Mouse (Mus musculus): Measurements from ENCODE around the gene BC016579. TPM values are rescaled to one million over a fixed set of nuclear protein-coding genes. Genes with fewer than 3 reads are reported as not detected.

BC016579 gene
- total RNA-seq, 2 experiments from 2014 or later = 0.17 to 2.2 TPM

Other genes starting within 250 kb of the BC016579 start
- gene Cd200, start 245.0 kb downstream of the BC016579 start, total RNA-seq (2015) = not detected in 2 replicates
- 1.3 TPM in 1 of 2 replicates, not detected in the other for gene Cd200, start 245.0 kb downstream of the BC016579 start, total RNA-seq (2017)
- gene Gm609, start 161.1 kb downstream of the BC016579 start, total RNA-seq (2015) = not detected in 2 replicates
- gene Gm609, start 161.1 kb downstream of the BC016579 start, total RNA-seq (2017) = not detected in 2 replicates
- gene Gm17783, start 122.0 kb downstream of the BC016579 start, total RNA-seq (2015) = not detected in 2 replicates
- not detected in 2 replicates for gene Gm17783, start 122.0 kb downstream of the BC016579 start, total RNA-seq (2017)
- not detected in 2 replicates for gene Slc9c1, start 118.8 kb downstream of the BC016579 start, total RNA-seq (2015)
- not detected in 2 replicates for gene Slc9c1, start 118.8 kb downstream of the BC016579 start, total RNA-seq (2017)
- gene Gcsam, start 43.7 kb downstream of the BC016579 start, total RNA-seq (2015) = 0.35 and 0.46 TPM in 2 replicates
- gene Gcsam, start 43.7 kb downstream of the BC016579 start, total RNA-seq (2017) = 0.30 TPM in 1 of 2 replicates, not detected in the other
- gene Tmprss7, start 39.6 kb upstream of the BC016579 start, total RNA-seq (2015) = 0.46 and 0.74 TPM in 2 replicates
- gene Tmprss7, start 39.6 kb upstream of the BC016579 start, total RNA-seq (2017) = 0.12 and 0.81 TPM in 2 replicates
- gene Tagln3, start 70.5 kb upstream of the BC016579 start, total RNA-seq (2015) = not detected in 2 replicates
- gene Tagln3, start 70.5 kb upstream of the BC016579 start, total RNA-seq (2017) = not detected in 2 replicates
- gene Abhd10, start 88.9 kb upstream of the BC016579 start, total RNA-seq (2015) = 22.5 and 25.0 TPM in 2 replicates
- gene Abhd10, start 88.9 kb upstream of the BC016579 start, total RNA-seq (2017) = 18.2 and 27.4 TPM in 2 replicates

Measured in megakaryocyte progenitor cell, adult 5-6 weeks (primary cell).